Mouse (Mus musculus) cerebellum, adult 2 months (tissue): Measurements from ENCODE around the gene Sytl1.

Source experiments
- CTCF ChIP-seq: fragments of 200-500 bp; IDR thresholded peaks from 2 replicates; pipeline ENCODE4 v1.5.1; 2011; ENCODE audit warnings: low read depth, mild to moderate bottlenecking, control low read depth, low read length, moderate library complexity, borderline replicate concordance; ENCODE audit not compliant: insufficient read depth
- POLR2A ChIP-seq: fragments of 200-500 bp; IDR thresholded peaks from 2 replicates; pipeline ENCODE4 v1.6.1; 2011; ENCODE audit warnings: low read length, control low read depth, borderline replicate concordance; ENCODE audit not compliant: insufficient read depth

GRCm38 (mm10) chr4:133277104-133278026 lies 14.5 kb upstream of the Sytl1 start, which contains the start of gene Tmem222:
- TF ChIP-seq CTCF, result no peak
- TF ChIP-seq POLR2A, result peak; percentile 64; the same call in 1 of the 2 replicates
